Mouse (Mus musculus) gastrocnemius, adult 2 months (tissue): Measurements from ENCODE around the gene Jade2. TPM values are rescaled to one million over a fixed set of nuclear protein-coding genes. Genes with fewer than 3 reads are reported as not detected.
A peak's percentile ranks its signal among the peaks of the same experiment; 100 is the strongest.

Experiments used
- DNase-seq: peaks from one replicate; pipeline ENCODE4 v3.0.0; 2022
- H3K27ac ChIP-seq: fragments of 200-600 bp; 2 replicates; pipeline ENCODE4 v1.8.1; 2022; ENCODE audit warnings: mild to moderate bottlenecking
- H3K4me3 ChIP-seq: fragments of 200-600 bp; 2 replicates; pipeline ENCODE4 v1.8.1; 2022; ENCODE audit warnings: mild to moderate bottlenecking, moderate library complexity
- CTCF ChIP-seq: fragments of 200-600 bp; IDR thresholded peaks from 2 replicates; pipeline ENCODE4 v1.8.1; 2022; ENCODE audit warnings: antibody characterized with exemption, mild to moderate bottlenecking, moderate library complexity
- intact Hi-C: fragments of 180-260 bp; cut with DNase I; formaldehyde crosslinking; loops from one replicate; pipeline ENCODE4 v1.15.1; 2025
- total RNA-seq, 2 experiments: library from RNA; stranded (reverse); gene quantifications; 2 replicates each; pipeline ENCODE4 v1.2.3; 2021

Jade2 gene
- total RNA-seq, 2 experiments from 2014 or later, result 7.8 to 7.9 TPM

GRCm38 (mm10) chr11:51854981-51855817 is 2.3 kb downstream of the Jade2 start:
- intact Hi-C loops, result loop anchor here (1.0 to 5.0 kb wide), 2 partner anchors 34 to 87 kb away; no protein-coding TSS in a partner anchor
- DNase-seq, result peak; percentile 89
- TF ChIP-seq CTCF, result peak; percentile 56
- Histone ChIP-seq H3K27ac (peak overlapping the region; percentile 98), H3K4me3 (peak overlapping the region; percentile 89)

- no peak for DNase-seq
- Histone ChIP-seq H3K4me3 (no peak overlapping the region), H3K27ac (no peak overlapping the region; the same call in 1 of the 2 replicates)
- intact Hi-C loops, result no loop called here
- no peak for TF ChIP-seq CTCF
Observed at GRCm38 (mm10) chr11:51852595-51852994, 4.9 kb downstream of the Jade2 start.

- Histone ChIP-seq H3K4me3 (no peak overlapping the region), H3K27ac (peak overlapping the region; percentile 38; the same call in 1 of the 2 replicates)
- DNase-seq, result no peak
- TF ChIP-seq CTCF, result no peak
- intact Hi-C loops, result no loop called here
Observed at GRCm38 (mm10) chr11:51852091-51852521, 5.3 kb downstream of the Jade2 start.

- H3K4me3 ChIP-seq, result no peak overlapping the region
- no peak overlapping the region for H3K27ac ChIP-seq
- intact Hi-C loops, result no loop called here
- DNase-seq, result no peak
- TF ChIP-seq CTCF, result no peak
Observed at GRCm38 (mm10) chr11:51850741-51851330, 6.6 kb downstream of the Jade2 start.

GRCm38 (mm10) chr11:51848324-51848723 is 9.1 kb downstream of the Jade2 start:
- Histone ChIP-seq H3K4me3 (no peak overlapping the region), H3K27ac (no peak overlapping the region)
- intact Hi-C loops, result no loop called here
- TF ChIP-seq CTCF, result no peak
- no peak for DNase-seq

GRCm38 (mm10) chr11:51847902-51848301 is 9.6 kb downstream of the Jade2 start:
- intact Hi-C loops, result no loop called here
- Histone ChIP-seq H3K27ac (no peak overlapping the region), H3K4me3 (no peak overlapping the region)
- no peak for TF ChIP-seq CTCF
- no peak for DNase-seq

GRCm38 (mm10) chr11:51845981-51846883 is 11.2 kb downstream of the Jade2 start:
- no peak for TF ChIP-seq CTCF
- H3K4me3 ChIP-seq, result no peak overlapping the region
- H3K27ac ChIP-seq, result no peak overlapping the region
- intact Hi-C loops, result no loop called here
- no peak for DNase-seq

GRCm38 (mm10) chr11:51844529-51845098 is 12.8 kb downstream of the Jade2 start:
- Histone ChIP-seq H3K27ac (no peak overlapping the region), H3K4me3 (no peak overlapping the region)
- TF ChIP-seq CTCF, result no peak
- DNase-seq, result no peak
- intact Hi-C loops, result no loop called here

- intact Hi-C loops, result no loop called here
- no peak for TF ChIP-seq CTCF
- no peak for DNase-seq
- H3K27ac ChIP-seq, result no peak overlapping the region
- no peak overlapping the region for H3K4me3 ChIP-seq
Observed at GRCm38 (mm10) chr11:51843898-51844297, 13.6 kb downstream of the Jade2 start.

- Histone ChIP-seq H3K27ac (no peak overlapping the region), H3K4me3 (no peak overlapping the region)
- no peak for TF ChIP-seq CTCF
- intact Hi-C loops, result no loop called here
- DNase-seq, result no peak
Observed at GRCm38 (mm10) chr11:51843168-51843567, 14.3 kb downstream of the Jade2 start.

GRCm38 (mm10) chr11:51841149-51841548 is 16.3 kb downstream of the Jade2 start:
- intact Hi-C loops, result no loop called here
- Histone ChIP-seq H3K27ac (peak overlapping the region; percentile 10; the same call in 1 of the 2 replicates), H3K4me3 (no peak overlapping the region)
- DNase-seq, result peak; percentile 54
- no peak for TF ChIP-seq CTCF

GRCm38 (mm10) chr11:51840657-51841056 is 16.8 kb downstream of the Jade2 start:
- no peak for TF ChIP-seq CTCF
- no peak overlapping the region for H3K4me3 ChIP-seq
- intact Hi-C loops, result no loop called here
- DNase-seq, result no peak
- H3K27ac ChIP-seq, result peak overlapping the region; percentile 10; the same call in 1 of the 2 replicates
